Mouse (Mus musculus) lung, postnatal 0 days (tissue): ENCODE measurements at regions not wholly inside any gene's neighbourhood (a gene's known extent, or its start where the extent isn't known, plus 50 kb on each side); places are given as distances from the start of the nearest gene placed in this dataset.

Source experiments
- CTCF ChIP-seq: IDR thresholded peaks from 2 replicates; pipeline ENCODE4 v1.5.1; 2016; ENCODE audit warnings: antibody characterized with exemption, mild to moderate bottlenecking
- EP300 ChIP-seq: IDR thresholded peaks from 2 replicates; pipeline ENCODE4 v1.6.1; 2016; ENCODE audit warnings: antibody characterized with exemption, mild to moderate bottlenecking, control low read depth

DNA sequence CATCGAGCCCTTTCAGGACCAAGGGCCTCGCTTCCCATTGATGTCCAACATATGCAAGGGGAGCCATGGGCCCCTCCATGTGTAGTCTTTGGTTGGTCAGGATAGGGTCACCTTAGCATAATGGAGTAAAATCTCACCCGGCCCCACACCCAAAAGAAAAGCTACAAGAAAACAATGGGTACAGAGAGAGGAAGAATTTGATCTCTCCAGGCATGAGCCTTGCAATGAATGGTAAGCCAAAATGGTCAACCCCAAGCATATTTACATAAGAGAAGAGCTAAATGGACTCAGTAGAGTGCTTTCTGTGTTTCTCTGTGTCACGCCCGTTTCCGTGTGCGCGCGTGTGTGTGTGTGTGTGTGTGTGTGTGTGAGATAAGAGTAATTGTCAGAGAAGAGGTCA is 311.1 kb upstream of the Nova1 start:
- TF ChIP-seq CTCF = no peak
- no peak for TF ChIP-seq EP300
